Mouse (Mus musculus): ENCODE results near the gene Vps37b.
A peak's percentile ranks its signal among the peaks of the same experiment; 100 is the strongest.

The Vps37b gene

DNA sequence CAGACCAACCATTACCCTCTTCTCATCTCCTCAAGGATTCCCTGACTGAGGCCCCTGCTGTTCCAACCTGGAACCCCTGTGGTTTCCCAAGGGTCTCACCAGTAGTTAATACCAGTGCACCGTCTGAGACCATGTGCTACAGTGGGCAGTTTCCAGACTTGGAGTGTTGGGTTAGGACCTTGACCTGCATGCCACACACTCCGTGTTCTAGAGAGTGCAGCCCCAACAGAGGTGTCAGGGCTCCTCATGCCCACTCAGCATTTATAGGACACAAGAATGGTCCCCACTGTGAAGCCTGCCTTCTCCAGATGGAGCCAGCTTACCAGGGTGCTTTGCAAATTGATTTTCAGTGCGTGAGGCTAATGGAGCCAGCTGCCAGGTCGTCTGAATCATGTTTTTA lies 28.7 kb downstream of the Vps37b start:
- no peak for DNase-seq (ENCODE audit: low read depth, low spot score)

DNA sequence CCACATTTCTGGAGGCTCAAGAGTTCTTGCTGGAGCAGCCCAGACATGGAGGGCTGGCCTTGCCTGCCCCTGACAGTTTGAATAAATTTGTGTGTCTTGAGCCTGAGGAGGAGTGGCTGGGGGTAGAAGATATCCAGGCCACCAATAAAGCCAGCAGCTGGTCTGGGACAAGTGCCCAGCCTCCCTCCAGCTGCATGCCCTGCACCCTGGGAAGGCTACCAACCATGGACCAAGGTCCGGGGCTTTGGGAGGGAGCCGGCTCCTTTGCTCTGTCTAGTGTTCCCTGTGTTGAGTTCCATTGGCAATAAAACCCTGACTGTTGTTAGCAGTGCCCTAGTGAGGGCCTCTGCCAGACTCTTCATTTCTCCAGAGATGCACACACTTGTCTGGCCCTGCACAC lies 29.2 kb downstream of the Vps37b start:
- no peak for DNase-seq (ENCODE audit: low read depth, low spot score)

DNA sequence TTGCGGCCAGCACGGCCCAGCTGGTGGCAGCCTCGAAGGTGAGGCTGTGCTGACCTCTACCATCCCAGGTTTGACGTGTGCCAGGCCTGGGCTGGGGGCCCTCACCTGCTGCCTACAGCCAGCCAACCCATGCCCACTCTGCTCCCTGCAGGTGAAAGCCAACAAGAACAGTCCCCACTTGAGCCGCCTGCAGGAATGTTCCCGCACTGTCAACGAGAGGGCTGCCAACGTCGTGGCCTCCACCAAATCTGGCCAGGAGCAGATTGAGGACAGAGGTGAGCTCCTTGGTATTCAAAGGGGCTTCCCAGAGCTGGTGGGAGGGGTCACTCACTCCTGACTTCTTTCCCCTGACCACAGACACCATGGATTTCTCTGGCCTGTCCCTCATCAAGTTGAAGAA lies 30.8 kb downstream of the Vps37b start:
- no peak for DNase-seq (ENCODE audit: low read depth, low spot score)

DNA sequence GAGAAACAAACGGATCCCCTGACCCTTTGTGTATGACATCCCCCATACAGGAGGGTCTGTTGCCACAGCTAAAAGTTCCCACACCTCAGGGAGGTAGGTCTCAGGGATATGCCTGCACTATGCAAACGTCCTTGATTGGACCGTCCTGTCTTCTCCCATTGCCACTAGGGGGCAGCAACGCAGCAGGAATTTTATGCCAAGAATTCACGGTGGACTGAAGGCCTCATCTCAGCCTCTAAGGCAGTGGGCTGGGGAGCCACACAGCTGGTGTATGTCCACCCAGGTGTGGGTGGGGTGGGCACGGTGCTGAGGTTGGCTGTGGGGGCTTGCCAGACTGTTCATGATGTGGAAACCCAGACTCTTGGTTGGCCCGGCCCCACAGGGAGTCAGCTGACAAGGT lies 31.2 kb downstream of the Vps37b start:
- no peak for DNase-seq (ENCODE audit: low read depth, low spot score)

DNA sequence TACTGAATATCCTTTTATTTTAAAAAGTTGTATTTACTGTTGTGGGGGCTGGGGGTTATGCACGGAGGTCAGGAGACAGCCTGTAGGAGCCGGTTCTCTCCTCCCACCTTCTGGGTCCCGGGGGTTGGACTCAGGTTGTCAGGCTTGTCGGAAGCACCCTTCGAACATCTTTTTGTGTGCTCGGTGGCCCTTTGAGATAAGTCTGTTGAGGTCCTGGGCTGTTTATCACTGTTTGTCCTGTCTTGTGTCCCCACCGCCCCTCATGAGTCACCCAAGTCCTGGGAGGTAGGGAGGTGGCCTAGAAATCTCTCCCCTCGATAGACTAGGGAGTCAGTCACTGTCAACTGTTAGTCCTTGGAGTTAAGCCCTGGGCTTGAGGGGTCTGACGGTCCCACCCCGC lies 33.7 kb downstream of the Vps37b start:
- DNase-seq (ENCODE audit: low read depth, low spot score) = no peak

DNA sequence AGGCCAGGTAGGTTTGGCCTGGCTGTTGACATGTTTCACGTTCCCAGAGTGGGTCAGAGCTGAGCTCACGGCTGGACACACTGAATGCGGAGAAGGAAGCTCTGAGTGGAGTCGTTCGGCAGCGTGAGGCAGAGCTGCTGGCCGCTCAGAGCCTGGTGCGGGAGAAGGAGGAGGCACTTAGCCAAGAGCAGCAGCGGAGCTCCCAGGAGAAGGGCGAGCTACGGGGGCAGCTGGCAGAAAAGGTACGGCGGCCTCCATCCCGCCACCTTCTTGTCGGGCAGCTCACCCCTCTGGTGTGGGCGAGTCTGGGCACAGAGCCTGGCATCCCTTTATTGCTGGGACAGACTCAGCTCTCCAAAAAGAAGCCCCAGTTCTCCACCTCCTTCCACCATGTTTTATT lies 34.3 kb downstream of the Vps37b start:
- no peak for DNase-seq (ENCODE audit: low read depth, low spot score)

DNA sequence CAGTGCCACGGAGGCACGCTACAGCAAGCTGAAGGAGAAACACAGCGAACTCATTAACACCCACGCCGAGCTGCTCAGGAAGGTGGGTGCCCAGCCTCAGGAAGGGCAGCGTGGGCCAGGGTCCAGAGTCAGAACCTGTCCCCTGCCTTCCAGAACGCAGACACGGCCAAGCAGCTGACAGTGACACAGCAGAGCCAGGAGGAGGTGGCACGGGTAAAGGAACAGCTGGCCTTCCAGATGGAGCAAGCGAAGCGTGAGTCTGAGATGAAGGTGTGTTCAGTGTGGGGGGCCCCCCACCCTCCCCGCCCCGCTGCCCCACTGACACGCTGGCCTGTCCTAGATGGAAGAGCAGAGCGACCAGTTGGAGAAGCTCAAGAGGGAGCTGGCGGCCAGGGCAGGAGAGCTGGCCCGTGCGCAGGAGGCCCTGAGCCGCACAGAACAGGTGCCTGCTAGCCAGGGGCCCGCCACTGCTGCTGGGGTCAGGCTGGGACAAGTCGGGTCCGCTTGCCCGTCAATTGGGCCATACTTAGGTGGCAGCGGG lies 34.8 kb downstream of the Vps37b start:
- no peak for DNase-seq (ENCODE audit: low read depth, low spot score)

DNA sequence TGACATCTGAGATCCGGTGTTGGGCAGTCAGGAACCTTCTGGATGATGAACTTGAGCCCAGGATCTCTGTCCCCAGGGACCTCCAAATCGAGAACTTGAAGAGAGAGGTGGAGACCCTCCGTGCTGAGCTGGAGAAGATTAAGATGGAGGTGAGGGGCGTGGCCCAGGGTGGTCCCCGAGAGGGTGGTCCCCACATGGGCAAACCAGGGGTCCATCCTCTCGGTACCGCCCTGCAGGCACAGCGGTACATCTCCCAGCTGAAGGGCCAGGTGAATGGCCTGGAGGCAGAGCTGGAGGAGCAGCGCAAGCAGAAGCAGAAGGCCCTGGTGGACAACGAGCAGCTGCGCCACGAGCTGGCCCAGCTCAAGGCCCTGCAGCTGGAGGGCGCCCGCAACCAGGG lies 35.4 kb downstream of the Vps37b start:
- DNase-seq (ENCODE audit: low read depth, low spot score) = no peak

DNA sequence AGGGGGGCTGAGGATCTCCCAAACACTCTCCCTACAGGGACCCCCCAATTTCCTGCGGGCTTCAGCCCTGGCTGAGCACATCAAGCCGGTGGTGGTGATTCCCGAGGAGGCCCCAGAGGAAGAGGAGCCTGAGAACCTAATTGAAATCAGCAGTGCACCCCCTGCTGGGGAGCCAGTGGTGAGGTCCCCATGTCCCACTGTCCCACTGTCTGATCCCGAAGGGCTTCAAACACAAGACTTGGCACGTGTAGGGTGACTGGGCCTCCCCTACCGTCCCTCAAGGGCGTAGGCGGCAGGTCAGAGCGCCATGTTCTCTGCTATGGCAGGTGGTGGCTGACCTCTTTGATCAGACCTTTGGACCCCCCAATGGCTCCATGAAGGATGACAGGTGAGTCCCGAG lies 35.9 kb downstream of the Vps37b start:
- DNase-seq (ENCODE audit: low read depth, low spot score) = no peak

DNA sequence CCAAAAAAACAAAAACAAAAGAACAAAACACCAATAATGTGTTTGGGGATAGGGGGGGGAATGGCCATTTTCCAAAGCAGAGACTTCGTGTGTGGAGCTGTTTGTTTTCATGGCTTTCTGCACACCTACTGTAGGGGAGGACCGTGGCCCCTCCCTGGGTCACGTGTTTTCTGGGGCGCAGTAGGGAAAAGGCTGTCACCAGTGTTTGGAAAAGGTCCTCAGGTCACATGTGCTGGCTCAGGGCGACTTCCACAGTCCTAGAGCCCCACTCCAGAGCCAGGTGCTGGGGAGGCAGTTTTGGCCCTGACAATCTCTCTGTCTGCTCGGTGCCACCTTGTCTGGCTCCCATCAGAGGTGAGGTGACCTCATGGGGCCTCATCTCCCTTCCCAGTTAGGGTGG lies 36.7 kb downstream of the Vps37b start:
- no peak for DNase-seq (ENCODE audit: low read depth, low spot score)

DNA sequence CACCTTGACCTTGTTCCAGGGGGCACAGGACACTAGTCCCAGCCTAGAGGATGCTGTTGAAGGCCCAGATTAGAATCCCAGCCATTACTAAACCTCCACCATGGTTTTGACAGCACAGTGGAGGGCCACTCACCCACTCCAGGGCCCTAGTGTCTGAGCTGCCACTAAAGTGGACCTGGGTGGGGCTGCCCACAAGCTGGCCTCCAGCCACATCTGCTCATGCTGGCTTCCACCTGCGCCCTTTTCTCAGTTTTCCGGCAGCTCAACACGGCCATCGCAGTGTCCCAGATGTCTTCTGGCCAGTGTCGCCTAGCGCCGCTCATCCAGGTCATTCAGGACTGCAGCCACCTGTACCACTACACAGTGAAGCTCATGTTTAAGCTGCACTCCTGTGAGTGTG lies 37.6 kb downstream of the Vps37b start:
- no peak for DNase-seq (ENCODE audit: low read depth, low spot score)

DNA sequence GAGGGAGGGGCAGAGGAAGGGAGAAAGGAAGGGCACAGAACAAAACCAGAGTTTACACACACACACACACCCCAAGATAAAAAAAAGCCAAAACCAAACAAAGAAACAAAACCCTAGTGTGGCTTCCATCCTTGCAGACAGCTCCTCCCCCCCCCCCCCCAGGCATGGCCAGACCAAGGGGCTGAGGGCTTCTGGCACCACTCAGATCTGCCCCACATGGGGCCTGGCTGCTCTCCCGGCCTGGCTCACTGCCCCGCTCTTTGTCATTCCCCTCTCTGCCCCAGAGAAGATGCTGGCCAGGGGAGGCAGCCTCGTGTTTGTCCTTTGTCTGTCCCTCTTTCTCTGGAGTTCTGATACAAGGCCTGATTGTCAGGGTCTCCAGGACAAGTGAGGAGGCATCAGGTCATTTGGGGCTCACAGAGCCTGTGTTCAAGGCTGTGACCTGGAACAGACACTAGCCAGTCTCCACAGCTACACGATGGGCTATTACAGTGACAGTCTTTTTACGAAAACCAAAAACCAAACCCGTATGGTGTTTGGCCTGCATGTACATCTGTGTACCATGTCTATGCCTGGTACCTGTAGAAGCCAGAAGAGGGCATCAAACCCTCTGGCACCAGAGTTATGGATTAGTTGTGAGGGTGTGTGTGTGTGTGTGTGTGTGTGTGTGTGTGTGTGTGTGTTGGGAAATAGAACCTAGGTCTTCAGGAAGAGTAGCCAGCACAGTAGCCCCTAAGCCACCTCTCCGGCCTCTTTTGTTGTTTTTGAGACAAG lies 38.6 kb downstream of the Vps37b start:
- DNase-seq (ENCODE audit: low read depth, low spot score) = peak; percentile 81

DNA sequence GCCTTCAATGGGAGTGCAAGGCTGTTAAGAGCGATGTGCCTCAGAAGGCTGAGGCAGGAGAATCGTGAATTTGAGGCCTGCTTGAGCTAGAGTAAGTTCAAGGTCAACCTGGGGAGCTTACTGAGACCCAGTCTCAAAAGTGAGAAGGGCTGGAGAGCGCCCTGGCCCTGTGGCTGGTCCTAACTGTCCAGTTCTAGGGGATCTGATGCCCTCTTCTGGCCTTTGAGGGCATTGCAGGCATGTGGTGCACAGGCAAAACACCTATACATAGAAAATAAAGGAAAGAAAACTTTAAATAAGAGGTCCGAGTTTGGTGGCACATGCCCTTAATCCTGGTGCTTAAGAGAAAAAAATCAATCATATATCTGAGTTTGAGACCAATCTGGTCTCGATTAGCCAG lies 39.3 kb downstream of the Vps37b start:
- no peak for DNase-seq (ENCODE audit: low read depth, low spot score)

DNA sequence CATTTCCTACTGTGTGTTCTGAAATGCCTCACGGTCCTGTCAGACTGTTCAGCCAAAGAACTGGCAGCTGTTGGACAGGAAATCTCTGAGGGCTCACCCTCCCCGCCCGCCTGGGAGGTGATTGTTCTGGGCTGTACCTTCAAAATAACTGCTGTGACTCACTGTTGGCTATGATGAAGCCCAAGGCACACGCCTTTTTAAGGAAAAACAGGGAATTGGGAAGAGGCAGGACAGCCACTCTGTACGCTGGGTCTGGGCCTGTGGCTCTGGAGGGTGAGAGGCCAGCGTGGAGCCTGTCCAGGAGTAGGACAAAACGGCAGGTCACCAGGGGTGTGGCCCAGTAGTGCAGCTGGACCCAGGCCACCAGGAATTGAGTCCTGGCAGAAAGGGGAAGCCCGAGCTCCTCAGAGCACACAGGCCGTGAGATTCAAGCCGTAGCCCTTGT lies 39.9 kb downstream of the Vps37b start:
- no peak for DNase-seq (ENCODE audit: low read depth, low spot score)

DNA sequence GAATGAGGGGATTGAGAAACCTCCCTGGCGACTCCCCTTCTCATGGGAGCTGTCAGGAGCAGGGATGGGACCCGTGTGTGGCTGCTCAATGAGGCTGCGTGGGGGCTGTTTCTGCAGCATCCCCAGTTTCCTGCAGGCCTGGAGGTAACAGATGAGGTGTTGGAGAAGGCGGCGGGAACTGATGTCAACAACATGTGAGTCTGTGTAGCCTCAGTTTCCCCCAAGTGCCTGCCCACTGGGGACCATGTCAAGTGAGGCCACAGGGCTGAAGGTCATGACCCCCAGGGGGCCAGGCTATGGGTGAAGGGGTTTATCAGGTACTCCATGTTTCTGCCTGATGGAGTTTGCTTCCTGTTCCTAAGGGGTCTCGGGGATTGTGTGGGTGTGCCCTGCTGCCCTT lies 40.7 kb downstream of the Vps37b start:
- DNase-seq (ENCODE audit: low read depth, low spot score) = no peak

DNA sequence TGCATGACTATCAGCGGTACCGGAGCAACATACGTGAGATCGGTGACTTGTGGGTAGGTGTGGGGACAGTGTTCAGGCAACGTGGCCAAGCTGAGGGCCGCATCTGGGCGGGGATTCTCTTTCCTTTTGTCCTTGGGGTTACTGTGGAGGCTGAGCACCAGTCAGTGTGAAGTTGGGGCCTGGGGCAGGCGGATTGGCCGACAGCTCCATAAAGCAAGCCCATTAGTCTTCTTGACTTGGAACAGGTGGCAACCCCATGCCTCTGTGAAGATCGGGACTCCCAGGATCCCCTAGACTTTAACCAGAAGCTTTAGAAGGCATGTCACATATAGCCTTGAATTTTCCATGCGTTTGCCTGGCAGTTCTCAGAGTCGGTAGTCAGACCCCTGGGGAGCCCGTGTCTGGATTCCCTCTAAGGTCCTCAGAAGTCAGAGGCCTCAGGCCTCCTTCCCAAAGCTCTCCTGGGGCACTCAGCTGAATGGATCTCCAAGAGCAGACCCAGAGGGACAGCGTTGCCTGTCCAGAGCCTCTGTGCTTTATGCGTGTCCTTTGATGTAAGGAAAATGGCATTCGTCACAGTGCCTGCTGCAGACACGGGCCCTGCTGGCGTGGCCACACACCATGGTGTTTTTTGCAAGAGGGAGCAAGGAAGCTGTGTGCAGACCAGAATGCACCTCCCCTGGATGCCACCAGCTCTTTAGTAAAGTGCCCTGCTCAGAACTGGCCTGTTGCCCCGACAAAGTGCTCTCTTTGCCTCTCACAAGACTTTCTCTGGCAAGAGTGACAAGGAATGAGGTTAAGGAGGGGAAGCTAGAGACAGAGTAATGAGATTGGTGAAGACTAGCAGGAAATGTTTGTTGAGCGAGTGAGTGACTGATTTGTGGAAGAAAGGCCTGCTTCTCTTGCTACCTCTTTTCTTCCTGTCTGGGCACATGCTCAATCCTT lies 41.9 kb downstream of the Vps37b start:
- DNase-seq (ENCODE audit: low read depth, low spot score) = no peak

DNA sequence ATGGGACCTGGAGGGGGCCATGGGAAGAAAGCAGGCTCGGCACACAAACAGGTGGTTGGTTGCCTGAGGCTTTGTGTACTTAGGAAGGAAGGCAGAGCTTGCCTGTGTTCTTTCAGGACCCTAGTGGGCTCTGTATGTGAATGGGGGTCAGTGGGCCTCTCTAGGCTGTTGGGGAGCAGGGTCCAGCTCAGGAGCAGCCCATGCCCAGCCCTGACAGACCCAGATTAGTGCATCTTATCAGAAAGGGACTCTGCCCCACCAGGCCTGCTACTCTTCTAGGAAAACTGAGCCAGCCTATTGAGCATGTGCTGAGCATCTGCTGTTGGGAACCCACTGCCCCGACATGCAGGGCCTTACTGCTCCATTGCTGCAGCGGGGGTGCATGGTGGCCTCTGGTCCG lies 44.6 kb downstream of the Vps37b start:
- DNase-seq (ENCODE audit: low read depth, low spot score) = no peak

DNA sequence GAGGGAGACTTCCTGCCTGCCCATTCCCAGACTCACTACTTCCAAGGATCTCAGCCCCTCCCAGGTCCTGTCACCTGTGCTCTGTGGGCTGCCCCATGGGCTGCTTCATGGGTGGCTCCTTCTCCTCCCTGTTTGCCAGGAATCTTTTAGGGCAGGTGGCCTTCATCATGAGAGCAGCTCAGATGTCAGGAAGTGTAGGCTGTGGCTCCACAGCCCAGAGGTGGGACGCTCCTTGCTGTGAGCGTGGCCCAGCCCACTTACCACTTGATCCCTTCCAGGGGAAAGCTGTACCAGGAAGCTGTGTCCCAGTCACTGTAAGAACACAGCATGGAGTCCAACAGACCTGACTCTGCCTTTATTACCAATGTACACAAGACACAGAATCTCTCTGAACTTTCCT lies 45.1 kb downstream of the Vps37b start:
- no peak for DNase-seq (ENCODE audit: low read depth, low spot score)

DNA sequence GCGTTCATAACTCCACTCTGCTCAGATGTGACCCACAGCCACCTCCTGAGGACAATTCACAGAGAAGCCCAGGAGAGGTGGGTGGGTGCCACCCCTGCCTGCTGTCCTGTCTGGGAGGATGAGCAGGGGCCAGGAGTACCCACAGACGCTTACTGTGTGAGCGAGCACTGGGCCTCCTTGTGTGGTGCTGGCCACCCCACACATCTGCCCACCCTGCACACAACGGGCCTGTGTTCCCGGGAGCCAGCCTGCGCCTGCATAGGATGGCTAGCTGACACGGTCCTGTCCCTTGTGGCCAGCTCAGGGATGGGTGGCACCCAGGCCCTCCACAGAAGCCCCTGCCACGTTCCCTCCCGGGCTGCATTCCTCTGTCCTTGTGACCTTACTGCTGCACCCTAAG lies 46.6 kb downstream of the Vps37b start:
- DNase-seq (ENCODE audit: low read depth, low spot score) = no peak

DNA sequence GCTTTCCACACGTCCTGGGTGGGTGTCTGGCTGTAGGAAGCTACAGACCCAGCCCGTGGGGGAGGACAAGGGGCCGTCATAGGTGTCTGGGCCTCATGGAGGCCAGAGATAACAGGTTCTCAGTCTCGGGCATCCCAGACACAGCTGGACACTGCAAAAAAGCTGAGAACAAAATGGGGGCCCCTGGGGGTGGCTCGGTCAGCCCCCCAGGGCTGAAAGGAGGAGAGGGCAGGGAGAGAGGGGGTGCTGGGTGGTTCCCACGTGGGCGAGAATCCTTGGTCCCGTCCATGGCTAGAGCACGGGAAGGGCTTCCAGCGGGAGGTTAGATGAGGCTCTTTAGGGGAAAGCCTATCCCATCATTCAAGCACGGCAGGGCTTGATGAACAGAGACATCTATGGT lies 49.2 kb downstream of the Vps37b start:
- DNase-seq (ENCODE audit: low read depth, low spot score) = no peak

DNA sequence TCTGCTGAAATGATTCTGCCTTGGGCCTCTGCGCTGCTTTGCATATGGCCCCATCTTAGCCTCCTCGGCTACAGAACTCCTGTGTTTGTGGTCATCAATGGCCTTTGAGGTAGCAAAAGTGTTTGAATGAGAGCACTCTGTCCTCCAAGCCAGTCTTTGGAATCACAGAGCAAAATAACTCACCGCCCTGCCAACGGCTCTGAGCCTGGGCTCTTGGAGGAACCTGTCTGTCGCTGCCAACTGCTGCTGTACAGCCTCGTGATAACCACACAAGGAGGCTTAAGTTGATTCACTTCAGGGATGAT lies 50.9 kb downstream of the Vps37b start:
- no peak for DNase-seq (ENCODE audit: low read depth, low spot score)

DNA sequence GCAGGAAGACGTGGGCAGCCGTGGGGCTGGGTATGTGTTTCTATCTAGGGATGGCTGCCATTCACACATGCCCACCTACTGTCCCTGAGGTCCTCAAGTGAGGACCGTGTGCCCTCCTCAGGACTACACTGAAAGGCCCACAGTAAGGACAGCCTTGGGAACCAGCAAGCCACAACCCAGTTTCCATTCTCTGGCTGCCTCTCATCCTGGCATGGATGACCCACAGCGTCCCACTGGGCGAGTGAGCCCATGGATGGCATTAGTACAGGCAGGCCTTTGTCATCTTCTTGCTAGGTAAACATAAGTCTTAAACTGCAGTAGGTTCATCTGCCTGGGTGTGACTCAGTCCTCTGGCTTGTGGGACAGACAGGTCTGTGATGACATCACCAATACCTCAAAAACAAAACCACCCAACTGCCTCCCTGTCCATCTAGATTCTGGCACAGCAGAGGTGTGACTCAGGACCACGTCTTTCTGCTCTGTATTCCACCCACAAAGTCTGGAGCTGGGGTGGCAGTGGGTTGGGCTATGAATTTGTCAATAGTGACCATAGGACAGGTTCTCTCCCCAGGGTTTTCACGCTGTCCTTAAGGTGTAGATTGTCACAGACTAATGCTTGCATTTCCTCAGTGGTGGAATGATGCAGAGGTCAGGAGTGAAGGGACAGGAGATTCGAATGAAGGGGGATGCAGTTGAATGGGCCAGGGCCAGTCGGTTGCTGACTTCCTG lies 51.4 kb downstream of the Vps37b start:
- no peak for DNase-seq (ENCODE audit: low read depth, low spot score)
